Mouse (Mus musculus) liver, embryonic 14.5 days (tissue): ENCODE measurements around the gene Dlgap4.

ENCODE experiments used
- CTCF ChIP-seq: IDR thresholded peaks from 2 replicates; pipeline ENCODE4 v1.5.1; 2016; ENCODE audit warnings: antibody characterized with exemption, low read depth, control low read depth
- EP300 ChIP-seq: IDR thresholded peaks from 2 replicates; pipeline ENCODE4 v1.6.1; 2016; ENCODE audit warnings: antibody characterized with exemption, low read depth

GRCm38 (mm10) chr2:156764022-156764421 is 150.5 kb downstream of the Dlgap4 start:
- no peak for TF ChIP-seq CTCF
- TF ChIP-seq EP300: no peak
